Mouse (Mus musculus): ENCODE results near the gene Sat2. TPM values are rescaled to one million over a fixed set of nuclear protein-coding genes. Genes with fewer than 3 reads are reported as not detected.
"Not testable (repeated sequence)": the region's sequence is repeated elsewhere in the genome, so short reads cannot be mapped to it uniquely, and the experiment has no call there.

The Sat2 gene
- polyA plus RNA-seq, 1 experiment from 2014 or later: 24.7 TPM

- 84% methylated on average over 8 of the region's 8 CpGs for WGBS
- ATAC-seq (ENCODE audit: low FRiP score): no peak
- peak overlapping the region; percentile 81 for H3K4me3 ChIP-seq (replicated peaks)
- H3K27me3 ChIP-seq (replicated peaks): no peaks in the 10 kb centered on the region
- H3K9ac ChIP-seq (replicated peaks): no peak overlapping the region; the same call in 1 of the 2 replicates
- peak overlapping the region; percentile 95 for H3K4me2 ChIP-seq
- peaks cover 45% of the 10 kb centered on the region for H3K4me1 ChIP-seq
- H3K36me3 ChIP-seq: peaks cover 20% of the 10 kb centered on the region
- H3K27ac ChIP-seq (replicated peaks): no peak overlapping the region
- no peaks in the 10 kb centered on the region for H3K9me3 ChIP-seq (replicated peaks)
Observed at GRCm38 (mm10) chr11:69603516-69603915, 18.3 kb upstream of the Sat2 start.

- no peak for ATAC-seq (ENCODE audit: low FRiP score)
- WGBS: 35% methylated on average over 3 of the region's 3 CpGs
- Histone ChIP-seq H3K4me2 (peak overlapping the region; percentile 95), H3K9ac (replicated peaks) (peak overlapping the region; percentile 88), H3K27me3 (replicated peaks) (no peaks in the 10 kb centered on the region), H3K4me3 (replicated peaks) (peak overlapping the region; percentile 81), H3K27ac (replicated peaks) (peak overlapping the region; percentile 87), H3K36me3 (peaks cover 18% of the 10 kb centered on the region), H3K9me3 (replicated peaks) (no peaks in the 10 kb centered on the region), H3K4me1 (peaks cover 43% of the 10 kb centered on the region)
Observed at GRCm38 (mm10) chr11:69604347-69604746, 17.5 kb upstream of the Sat2 start.

GRCm38 (mm10) chr11:69604795-69605664, 16.8 kb upstream of the Sat2 start:
- peak overlapping the region; percentile 88 for H3K9ac ChIP-seq (replicated peaks)
- no peaks in the 10 kb centered on the region for H3K27me3 ChIP-seq (replicated peaks)
- peak; percentile 67 for ATAC-seq (ENCODE audit: low FRiP score)
- peak overlapping the region; percentile 87 for H3K27ac ChIP-seq (replicated peaks)
- peaks cover 38% of the 10 kb centered on the region for H3K4me1 ChIP-seq
- H3K4me3 ChIP-seq (replicated peaks): peak overlapping the region; percentile 81
- no peaks in the 10 kb centered on the region for H3K9me3 ChIP-seq (replicated peaks)
- under 1% methylated on average over 64 of the region's 73 CpGs for WGBS
- H3K4me2 ChIP-seq: peak overlapping the region; percentile 95
- peaks cover 17% of the 10 kb centered on the region for H3K36me3 ChIP-seq

GRCm38 (mm10) chr11:69605726-69606490, 15.9 kb upstream of the Sat2 start, which contains the start of gene Atp1b2:
Gene Atp1b2, minus strand, starts transcription at chr11:69605942.
- Histone ChIP-seq H3K9ac (replicated peaks) (peak within 1 kb of the TSS; percentile 88), H3K27me3 (replicated peaks) (no peaks in the 10 kb centered on the region), H3K4me1 (peaks cover 32% of the 10 kb centered on the region), H3K27ac (replicated peaks) (peak within 1 kb of the TSS; percentile 87), H3K36me3 (peaks cover 12% of the 10 kb centered on the region), H3K4me3 (replicated peaks) (peak within 1 kb of the TSS; percentile 81), H3K4me2 (peak within 1 kb of the TSS; percentile 95), H3K9me3 (replicated peaks) (no peaks in the 10 kb centered on the region)
- peak; percentile 92 for ATAC-seq (ENCODE audit: low FRiP score)
- 2% methylated on average over 31 of the region's 32 CpGs for WGBS

GRCm38 (mm10) chr11:69606491-69606795, 15.4 kb upstream of the Sat2 start:
- peak overlapping the region; percentile 95 for H3K4me2 ChIP-seq
- peaks cover 8% of the 10 kb centered on the region for H3K36me3 ChIP-seq
- no peaks in the 10 kb centered on the region for H3K27me3 ChIP-seq (replicated peaks)
- H3K4me1 ChIP-seq: peaks cover 31% of the 10 kb centered on the region
- H3K4me3 ChIP-seq (replicated peaks): peak overlapping the region; percentile 81
- ATAC-seq (ENCODE audit: low FRiP score): no peak
- peak overlapping the region; percentile 87 for H3K27ac ChIP-seq (replicated peaks)
- peak overlapping the region; percentile 17; the same call in 1 of the 2 replicates for H3K9ac ChIP-seq (replicated peaks)
- no peaks in the 10 kb centered on the region for H3K9me3 ChIP-seq (replicated peaks)
- 66% methylated on average over 2 of the region's 2 CpGs for WGBS

GRCm38 (mm10) chr11:69606832-69607231, 15.0 kb upstream of the Sat2 start:
- no peak for ATAC-seq (ENCODE audit: low FRiP score)
- no peak overlapping the region for H3K27ac ChIP-seq (replicated peaks)
- no peaks in the 10 kb centered on the region for H3K9me3 ChIP-seq (replicated peaks)
- peaks cover 27% of the 10 kb centered on the region for H3K4me1 ChIP-seq
- no peak overlapping the region for H3K4me2 ChIP-seq
- H3K27me3 ChIP-seq (replicated peaks): no peaks in the 10 kb centered on the region
- H3K4me3 ChIP-seq (replicated peaks): no peak overlapping the region
- H3K36me3 ChIP-seq: peaks cover 4% of the 10 kb centered on the region
- WGBS: 83% methylated on average over 2 of the region's 2 CpGs
- no peak overlapping the region for H3K9ac ChIP-seq (replicated peaks)

- no peak for ATAC-seq (ENCODE audit: low FRiP score)
- H3K4me2 ChIP-seq: no peak overlapping the region
- H3K27me3 ChIP-seq (replicated peaks): no peaks in the 10 kb centered on the region
- peaks cover 20% of the 10 kb centered on the region for H3K4me1 ChIP-seq
- H3K36me3 ChIP-seq: no peaks in the 10 kb centered on the region
- H3K27ac ChIP-seq (replicated peaks): no peak overlapping the region
- H3K4me3 ChIP-seq (replicated peaks): no peak overlapping the region
- H3K9me3 ChIP-seq (replicated peaks): no peaks in the 10 kb centered on the region
- no peak overlapping the region for H3K9ac ChIP-seq (replicated peaks)
- WGBS: 88% methylated on average over 3 of the region's 3 CpGs
Observed at GRCm38 (mm10) chr11:69608525-69608924, 13.3 kb upstream of the Sat2 start.

GRCm38 (mm10) chr11:69609416-69609815, 12.4 kb upstream of the Sat2 start:
- Histone ChIP-seq H3K9ac (replicated peaks) (no peak overlapping the region), H3K9me3 (replicated peaks) (no peaks in the 10 kb centered on the region), H3K36me3 (no peaks in the 10 kb centered on the region), H3K27me3 (replicated peaks) (no peaks in the 10 kb centered on the region), H3K4me3 (replicated peaks) (no peak overlapping the region), H3K4me2 (no peak overlapping the region), H3K27ac (replicated peaks) (no peak overlapping the region), H3K4me1 (peaks cover 14% of the 10 kb centered on the region)
- no peak for ATAC-seq (ENCODE audit: low FRiP score)
- 64% methylated on average over 7 of the region's 7 CpGs for WGBS

GRCm38 (mm10) chr11:69610899-69611298, 10.9 kb upstream of the Sat2 start:
- no peak for ATAC-seq (ENCODE audit: low FRiP score)
- H3K9me3 ChIP-seq (replicated peaks): no peaks in the 10 kb centered on the region
- 70% methylated on average over 4 of the region's 4 CpGs for WGBS
- H3K4me3 ChIP-seq (replicated peaks): no peak overlapping the region
- H3K36me3 ChIP-seq: no peaks in the 10 kb centered on the region
- H3K27ac ChIP-seq (replicated peaks): 0 out of 2 replicates have a peak overlapping the region, but pooled peaks have one; percentile 18
- H3K27me3 ChIP-seq (replicated peaks): 0 out of 2 replicates have a peak, but pooled peaks cover 4% of the 10 kb centered on the region
- H3K4me1 ChIP-seq: peaks cover 11% of the 10 kb centered on the region
- no peak overlapping the region for H3K9ac ChIP-seq (replicated peaks)
- no peak overlapping the region for H3K4me2 ChIP-seq

- no peak for ATAC-seq (ENCODE audit: low FRiP score)
- Histone ChIP-seq H3K4me2 (peak overlapping the region; percentile 36), H3K27me3 (replicated peaks) (0 out of 2 replicates have a peak, but pooled peaks cover 4% of the 10 kb centered on the region), H3K4me3 (replicated peaks) (peak overlapping the region; percentile 8; the same call in 1 of the 2 replicates), H3K4me1 (peaks cover 5% of the 10 kb centered on the region), H3K27ac (replicated peaks) (peak overlapping the region; percentile 60; the same call in 1 of the 2 replicates), H3K36me3 (no peaks in the 10 kb centered on the region), H3K9ac (replicated peaks) (0 out of 2 replicates have a peak overlapping the region, but pooled peaks have one; percentile 20), H3K9me3 (replicated peaks) (no peaks in the 10 kb centered on the region)
- WGBS: 11% methylated on average over 19 of the region's 19 CpGs
Observed at GRCm38 (mm10) chr11:69613553-69614256, 8.1 kb upstream of the Sat2 start.

- H3K9me3 ChIP-seq (replicated peaks); ATAC-seq (ENCODE audit: low FRiP score); H3K9ac ChIP-seq (replicated peaks); H3K27ac ChIP-seq (replicated peaks); H3K4me3 ChIP-seq (replicated peaks); H3K27me3 ChIP-seq (replicated peaks); H3K36me3 ChIP-seq; H3K4me1 ChIP-seq: not testable (repeated sequence)
- WGBS: 55% methylated on average over 11 of the region's 11 CpGs
- peak overlapping the region; percentile 36; the same call in 1 of the 2 replicates for H3K4me2 ChIP-seq
Observed at GRCm38 (mm10) chr11:69614257-69614588, 7.6 kb upstream of the Sat2 start.

Measured in neural tube, embryonic 15.5 days (tissue).